Mouse (Mus musculus) liver, embryonic 13.5 days (tissue): ENCODE results near the gene Zfp512b. TPM values are rescaled to one million over a fixed set of nuclear protein-coding genes. Genes with fewer than 3 reads are reported as not detected.

Experiments used
- ATAC-seq: fragments of 200-750 bp; cut with Nextera tagmentation; 2 replicates; pipeline ENCODE4 v1.8.0; 2017; ENCODE audit warnings: low read depth, mild to moderate bottlenecking, moderate number of reproducible peaks, moderate library complexity
- DNase-seq: peaks from one replicate; pipeline ENCODE4 v3.0.0; 2022
- H3K27ac ChIP-seq: fragments of 300-500 bp; sonication (generic); 2 replicates; pipeline ENCODE4 v1.5.1; 2015; ENCODE audit warnings: moderate library complexity, mild to moderate bottlenecking, inconsistent platforms
- H3K27me3 ChIP-seq: fragments of 300-500 bp; sonication (generic); 2 replicates; pipeline ENCODE4 v1.6.1; 2015; ENCODE audit warnings: mild to moderate bottlenecking, inconsistent platforms
- H3K36me3 ChIP-seq: fragments of 300-500 bp; sonication (generic); 2 replicates; pipeline ENCODE4 v1.6.1; 2015; ENCODE audit warnings: mild to moderate bottlenecking, inconsistent platforms
- H3K4me1 ChIP-seq: fragments of 300-500 bp; sonication (generic); replicated peaks from 2 replicates; pipeline ENCODE4 v1.6.1; 2015; ENCODE audit warnings: inconsistent platforms
- H3K4me2 ChIP-seq: fragments of 300-500 bp; sonication (generic); 2 replicates; pipeline ENCODE4 v1.6.1; 2015; ENCODE audit warnings: inconsistent platforms, mild to moderate bottlenecking, moderate library complexity
- H3K4me3 ChIP-seq: fragments of 300-500 bp; sonication (generic); replicated peaks from 2 replicates; pipeline ENCODE4 v1.5.1; 2015; ENCODE audit warnings: mild to moderate bottlenecking, inconsistent platforms
- H3K9ac ChIP-seq: fragments of 300-500 bp; sonication (generic); 2 replicates; pipeline ENCODE4 v1.6.1; 2015; ENCODE audit warnings: mild to moderate bottlenecking, inconsistent platforms
- H3K9me3 ChIP-seq: fragments of 300-500 bp; sonication (generic); replicated peaks from 2 replicates; pipeline ENCODE4 v1.6.1; 2016; ENCODE audit warnings: inconsistent platforms
- WGBS: fragments of 180-500 bp; shearing (Covaris S2); methylation state at CpG from one replicate; pipeline ENCODE4 v1.1.7; 2015; ENCODE audit not compliant: insufficient replicate concordance; 5-methylcytosine and 5-hydroxymethylcytosine counted together
- polyA plus RNA-seq: library from polyadenylated mRNA; unstranded; fragments of >200 nt; fragmentation: Nextera tagmentation; extraction: Ambion mirVana; gene quantifications from 2 replicates; pipeline ENCODE4 v1.2.1, GENCODE M21; 2015

Zfp512b gene
- polyA plus RNA-seq, 1 experiment from 2014 or later = 9.0 TPM

GRCm38 (mm10) chr2:181598454-181599351 lies 6.1 kb upstream of the Zfp512b start, which contains the start of gene Samd10:
TSS of gene Samd10 (minus strand) at chr2:181599212.
- WGBS = 2% methylated on average over 71 of the region's 71 CpGs
- Histone ChIP-seq H3K4me1 (peaks cover 55% of the 10 kb centered on the region), H3K4me2 (peak within 1 kb of the TSS; percentile 91), H3K4me3 (peak within 1 kb of the TSS; percentile 67), H3K9me3 (no peaks in the 10 kb centered on the region), H3K27ac (no peak within 1 kb of the TSS), H3K9ac (peak within 1 kb of the TSS; percentile 75), H3K27me3 (peaks cover 37% of the 10 kb centered on the region), H3K36me3 (no peaks in the 10 kb centered on the region)
- ATAC-seq (0 out of 2 replicates have a peak, but pooled peaks have one; percentile 8), DNase-seq (peak; percentile 44)

DNA sequence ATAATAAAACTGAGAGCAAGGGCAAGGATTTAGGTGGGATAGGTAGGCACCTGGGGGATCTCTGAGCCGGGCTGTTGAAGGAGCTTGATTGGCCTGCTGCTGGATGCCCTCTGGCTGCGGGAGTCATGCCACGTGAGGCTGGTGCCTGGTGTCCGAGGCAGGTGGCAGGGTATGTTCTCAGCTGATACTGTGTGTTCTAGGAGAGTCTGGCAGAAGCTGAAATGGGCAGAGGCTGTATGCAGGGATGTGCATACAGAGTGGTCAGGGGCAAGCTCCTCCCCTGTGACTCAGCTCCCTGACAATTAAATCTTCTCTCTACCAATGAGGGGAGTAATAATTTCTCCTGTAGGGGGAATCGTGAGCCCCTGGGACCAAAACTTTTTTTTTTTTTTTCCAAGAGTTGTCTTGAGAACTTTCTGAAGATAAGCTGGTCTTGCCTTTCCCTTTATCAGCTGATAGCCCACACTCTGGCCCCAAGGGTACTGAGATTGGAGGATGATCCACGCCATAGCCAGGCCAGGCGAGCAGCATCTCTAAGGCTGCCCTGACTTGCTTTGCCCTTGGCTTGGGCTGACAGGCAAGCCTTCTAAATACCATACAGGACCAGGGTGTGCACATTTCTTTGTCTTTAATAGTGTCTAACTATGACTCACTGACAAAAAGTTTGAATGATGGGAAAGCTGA lies 4.9 kb upstream of the Zfp512b start:
- ATAC-seq = no peak
- peaks cover 57% of the 10 kb centered on the region for H3K4me1 ChIP-seq
- H3K4me2 ChIP-seq = no peak overlapping the region

DNA sequence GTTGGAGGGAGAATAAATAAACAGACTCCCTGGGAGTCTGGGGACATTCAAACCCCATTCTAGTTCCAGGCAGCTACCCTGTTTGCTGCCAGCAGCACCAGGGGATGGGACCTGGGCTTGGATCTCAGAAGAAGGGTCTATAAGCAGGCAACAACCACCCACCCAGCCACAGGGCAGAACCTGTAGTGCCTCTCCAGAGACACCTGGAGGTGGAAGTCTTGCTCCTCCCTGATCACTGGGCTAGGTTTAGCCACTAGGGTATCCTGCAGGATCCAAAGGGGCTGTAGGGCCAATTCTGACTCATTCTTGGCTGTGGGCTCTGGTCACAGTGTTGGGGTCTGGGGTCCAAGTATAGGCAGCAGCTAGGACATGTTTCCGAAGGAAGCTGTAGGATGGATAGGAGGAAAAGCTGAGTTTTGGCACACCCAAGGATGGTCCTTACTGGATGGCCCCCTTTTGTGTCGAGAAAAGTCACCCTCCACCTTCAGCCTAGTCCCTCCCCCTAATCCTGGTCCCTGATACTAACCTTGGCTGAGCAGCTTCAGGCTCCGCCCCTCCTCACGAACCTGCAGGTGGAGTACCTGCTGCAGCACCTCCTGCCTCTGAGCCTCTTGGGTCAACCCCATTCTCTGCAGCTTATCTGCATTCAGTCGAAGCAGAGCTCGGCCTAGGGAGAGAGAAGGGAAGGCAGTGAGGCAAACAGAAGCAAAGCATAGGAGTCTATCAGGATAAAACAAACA lies 3.8 kb upstream of the Zfp512b start:
- Histone ChIP-seq H3K4me3 (no peak overlapping the region), H3K4me2 (no peak overlapping the region), H3K9me3 (no peaks in the 10 kb centered on the region), H3K9ac (no peak overlapping the region), H3K4me1 (peaks cover 58% of the 10 kb centered on the region), H3K36me3 (no peaks in the 10 kb centered on the region), H3K27me3 (peaks cover 37% of the 10 kb centered on the region), H3K27ac (no peak overlapping the region)
- WGBS = 55% methylated on average over 6 of the region's 6 CpGs
- ATAC-seq = no peak
- DNase-seq = no peak

More for the DNA sequence above, 4.9 kb upstream of the Zfp512b start:
- 41% methylated on average over 7 of the region's 7 CpGs for WGBS
- H3K27me3 ChIP-seq = peaks cover 37% of the 10 kb centered on the region
- H3K9me3 ChIP-seq = no peaks in the 10 kb centered on the region
- no peak overlapping the region for H3K9ac ChIP-seq
- H3K36me3 ChIP-seq = no peaks in the 10 kb centered on the region
- no peak overlapping the region for H3K4me3 ChIP-seq
- no peak for DNase-seq
- H3K27ac ChIP-seq = no peak overlapping the region

- Histone ChIP-seq H3K27me3 (peaks cover 35% of the 10 kb centered on the region), H3K4me1 (peaks cover 64% of the 10 kb centered on the region), H3K4me3 (no peak overlapping the region), H3K4me2 (no peak overlapping the region), H3K27ac (no peak overlapping the region), H3K9ac (no peak overlapping the region), H3K36me3 (peaks cover 5% of the 10 kb centered on the region), H3K9me3 (no peaks in the 10 kb centered on the region)
- DNase-seq = no peak
- ATAC-seq = no peak
- WGBS = 59% methylated on average over 4 of the region's 4 CpGs
Measured at GRCm38 (mm10) chr2:181594946-181595696, 2.5 kb upstream of the Zfp512b start.

DNA sequence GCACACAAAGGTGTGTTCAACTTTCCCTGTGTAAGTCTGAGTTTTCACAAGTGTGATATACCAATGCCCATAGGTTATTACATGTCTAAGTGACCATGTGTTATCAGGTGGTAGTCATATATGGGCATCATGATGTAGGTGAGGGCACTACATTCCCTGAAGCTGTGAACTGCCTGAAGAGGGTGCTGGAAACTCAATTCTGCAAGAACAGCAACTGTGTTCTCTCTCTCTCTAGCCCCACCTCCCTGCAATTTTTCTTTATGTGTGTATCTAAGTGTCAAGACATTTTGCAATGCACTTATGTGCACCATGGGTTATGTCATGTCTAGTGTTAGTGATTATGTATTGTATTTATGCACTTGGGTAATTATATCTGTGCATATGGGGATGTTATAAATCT lies 1.3 kb upstream of the Zfp512b start:
- Histone ChIP-seq H3K4me2 (no peak overlapping the region), H3K27me3 (peaks cover 26% of the 10 kb centered on the region), H3K9ac (no peak overlapping the region), H3K9me3 (no peaks in the 10 kb centered on the region), H3K27ac (no peak overlapping the region), H3K4me1 (peaks cover 56% of the 10 kb centered on the region), H3K36me3 (peaks cover 17% of the 10 kb centered on the region), H3K4me3 (no peak overlapping the region)
- DNase-seq (no peak), ATAC-seq (no peak)

DNA sequence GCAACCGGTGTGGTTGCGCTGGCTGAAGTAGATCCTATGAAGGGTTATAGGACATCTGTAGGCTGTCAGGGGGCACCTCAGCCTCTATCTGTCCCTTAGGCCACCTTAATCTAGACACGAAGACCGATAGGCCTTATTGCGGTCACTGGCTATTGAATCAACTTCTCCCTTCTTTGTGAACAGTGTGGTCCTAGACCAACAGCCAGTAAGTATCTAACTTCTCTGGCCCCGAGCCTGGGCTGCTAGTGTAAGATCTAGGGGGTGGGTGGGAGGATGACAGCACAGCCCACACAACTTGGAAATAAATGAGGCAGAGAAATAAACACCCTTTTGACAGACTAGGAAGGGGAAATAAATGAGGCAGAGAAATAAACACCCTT lies 429 bp upstream of the Zfp512b start:
- H3K27me3 ChIP-seq = peaks cover 16% of the 10 kb centered on the region
- 0% methylated on average over 6 of the region's 6 CpGs for WGBS
- ATAC-seq (peak; percentile 29), DNase-seq (no peak)
- H3K27ac ChIP-seq = peak overlapping the region; percentile 81
- peaks cover 47% of the 10 kb centered on the region for H3K4me1 ChIP-seq
- H3K4me3 ChIP-seq = peak overlapping the region; percentile 78
- H3K9ac ChIP-seq = peak overlapping the region; percentile 86
- H3K9me3 ChIP-seq = no peaks in the 10 kb centered on the region
- peak overlapping the region; percentile 94 for H3K4me2 ChIP-seq
- H3K36me3 ChIP-seq = peaks cover 26% of the 10 kb centered on the region

DNA sequence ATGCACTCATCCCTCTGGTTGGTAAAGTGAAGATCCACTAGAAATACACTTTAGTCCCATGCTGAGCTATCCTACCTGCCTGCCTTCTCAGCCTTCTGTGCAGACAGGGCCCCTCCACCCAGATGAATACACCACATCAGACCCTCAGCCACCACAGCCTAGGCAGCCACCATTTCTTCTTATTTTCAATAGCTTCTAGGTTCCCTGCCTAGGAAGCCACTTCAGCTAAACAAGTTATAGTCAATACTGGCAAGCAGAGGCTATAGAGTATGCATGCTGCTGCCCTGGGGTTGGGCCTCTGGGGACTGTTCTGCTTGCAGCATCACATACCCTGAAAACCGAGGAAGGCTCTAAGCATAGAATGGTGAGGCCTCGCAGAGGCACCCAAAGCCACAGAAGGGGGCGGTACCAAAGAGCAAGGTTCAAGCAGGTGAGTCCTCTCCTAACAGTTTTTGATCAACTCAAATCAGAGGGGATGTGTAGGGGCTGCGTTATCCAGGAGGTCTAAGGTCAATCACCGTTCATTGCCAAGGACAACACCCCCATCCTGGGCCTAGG lies 996 bp downstream of the Zfp512b start, which contains the start of gene Prpf6:
Prpf6 (plus strand) TSS at position 341 of the 558 bp plus-strand sequence.
- Histone ChIP-seq H3K4me2 (peak within 1 kb of the TSS; percentile 94), H3K36me3 (peaks cover 37% of the 10 kb centered on the region), H3K27me3 (peaks cover 6% of the 10 kb centered on the region), H3K27ac (peak within 1 kb of the TSS; percentile 81), H3K9ac (peak within 1 kb of the TSS; percentile 86), H3K4me3 (peak within 1 kb of the TSS; percentile 78), H3K4me1 (peaks cover 38% of the 10 kb centered on the region), H3K9me3 (no peaks in the 10 kb centered on the region)
- peak; percentile 28 for ATAC-seq
- DNase-seq = no peak
- WGBS = 4% methylated on average over 5 of the region's 5 CpGs

DNA sequence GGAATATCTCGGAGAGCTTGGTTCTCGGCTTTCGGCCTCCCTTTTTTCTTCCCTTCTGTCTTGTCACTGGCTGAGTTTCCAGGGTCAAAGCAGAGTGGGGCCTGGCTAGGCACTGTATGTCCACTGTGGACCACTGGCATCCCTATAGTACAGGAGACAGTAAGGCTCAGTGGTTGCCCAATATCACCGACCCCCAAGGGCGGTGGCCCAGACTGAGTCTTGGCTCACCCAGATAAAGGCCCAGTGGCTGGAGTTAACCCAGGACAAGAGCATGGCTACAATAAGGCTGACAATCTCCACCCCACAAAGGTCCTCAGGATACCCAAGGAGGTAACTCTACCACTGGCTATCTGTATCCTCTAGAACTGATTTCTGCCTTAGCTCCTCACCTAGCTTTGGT lies 2.1 kb downstream of the Zfp512b start:
- H3K36me3 ChIP-seq = peaks cover 48% of the 10 kb centered on the region

DNA sequence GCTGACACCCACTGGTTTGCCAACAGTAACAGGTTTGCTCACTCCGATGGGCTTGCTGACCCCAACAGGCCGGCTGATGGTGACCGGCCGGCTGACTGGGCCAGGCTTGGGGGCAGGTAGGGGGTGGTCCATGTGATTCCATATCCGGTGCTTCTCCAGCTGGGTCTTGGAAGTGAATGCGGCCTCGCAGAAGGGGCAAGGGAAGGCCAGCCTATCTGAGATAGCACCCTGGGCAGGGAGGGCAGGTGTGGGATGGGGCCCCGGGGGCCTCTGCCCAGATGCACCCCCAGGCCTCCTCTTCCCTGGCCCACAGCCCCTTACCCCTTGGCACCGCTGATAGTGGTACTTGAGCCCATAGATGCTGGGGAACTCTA lies 2.9 kb downstream of the Zfp512b start:
- ATAC-seq (no peak), DNase-seq (peak; percentile 0)
- Histone ChIP-seq H3K27ac (no peak overlapping the region), H3K4me2 (no peak overlapping the region), H3K36me3 (peaks cover 54% of the 10 kb centered on the region), H3K27me3 (no peaks in the 10 kb centered on the region), H3K9me3 (no peaks in the 10 kb centered on the region), H3K4me1 (peaks cover 38% of the 10 kb centered on the region), H3K4me3 (no peak overlapping the region), H3K9ac (no peak overlapping the region)
- 82% methylated on average over 9 of the region's 9 CpGs for WGBS

More for the DNA sequence above, 2.1 kb downstream of the Zfp512b start:
- H3K4me2 ChIP-seq = peak overlapping the region; percentile 94; the same call in 1 of the 2 replicates
- WGBS = 74% methylated on average over 5 of the region's 5 CpGs
- DNase-seq (no peak), ATAC-seq (0 out of 2 replicates have a peak, but pooled peaks have one; percentile 13)
- H3K9ac ChIP-seq = 0 out of 2 replicates have a peak overlapping the region, but pooled peaks have one; percentile 9
- H3K4me3 ChIP-seq = no peak overlapping the region
- no peaks in the 10 kb centered on the region for H3K9me3 ChIP-seq
- no peak overlapping the region for H3K27ac ChIP-seq
- no peaks in the 10 kb centered on the region for H3K27me3 ChIP-seq
- H3K4me1 ChIP-seq = peaks cover 38% of the 10 kb centered on the region

DNA sequence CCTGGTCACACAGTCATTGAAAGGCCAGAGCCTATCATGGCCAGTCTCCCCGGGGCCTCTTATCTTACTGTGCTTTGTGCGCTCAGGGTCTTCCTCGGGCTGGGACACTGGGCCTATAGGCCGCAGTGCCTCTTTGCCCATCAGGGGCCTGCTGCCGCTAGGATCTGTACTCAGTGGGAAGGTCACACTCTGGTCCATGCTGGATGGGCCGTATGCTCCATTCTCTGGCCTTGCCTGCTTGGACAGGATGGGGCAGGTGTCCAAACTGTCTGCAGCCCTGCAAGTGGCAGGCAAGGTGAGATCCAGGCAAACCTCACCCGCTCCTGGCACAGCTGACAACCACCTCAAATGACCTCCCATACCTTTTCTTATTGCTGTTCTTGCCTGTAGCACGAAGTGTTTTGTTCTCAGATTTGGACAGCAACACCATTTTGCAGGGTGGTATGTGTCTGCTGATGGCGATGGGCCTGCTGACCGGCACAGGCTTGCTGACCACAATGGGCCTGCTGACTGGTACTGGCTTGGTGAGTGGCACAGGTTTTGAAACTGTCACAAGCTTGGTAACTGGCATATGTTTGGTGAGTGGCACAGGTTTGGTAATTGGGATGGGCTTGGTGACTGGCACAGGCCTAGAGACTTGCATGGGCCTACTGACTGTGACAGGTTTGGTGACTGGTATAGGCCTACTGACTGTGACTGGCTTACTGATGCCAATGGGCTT lies 3.4 kb downstream of the Zfp512b start:
- WGBS = 82% methylated on average over 10 of the region's 10 CpGs
- Histone ChIP-seq H3K27ac (no peak overlapping the region), H3K4me2 (no peak overlapping the region), H3K9me3 (no peaks in the 10 kb centered on the region), H3K4me1 (peaks cover 38% of the 10 kb centered on the region), H3K27me3 (no peaks in the 10 kb centered on the region), H3K9ac (no peak overlapping the region), H3K4me3 (no peak overlapping the region), H3K36me3 (peaks cover 59% of the 10 kb centered on the region)
- ATAC-seq (no peak), DNase-seq (no peak)
